Mouse (Mus musculus): ENCODE results near the gene Csrp1. TPM values are rescaled to one million over a fixed set of nuclear protein-coding genes. Genes with fewer than 3 reads are reported as not detected.

The Csrp1 gene
- polyA plus RNA-seq, 1 experiment from 2014 or later: 28.0 TPM

- Histone ChIP-seq H3K36me3 (no peaks in the 10 kb centered on the region), H3K27me3 (0 out of 2 replicates have a peak, but pooled peaks cover 4% of the 10 kb centered on the region), H3K9me3 (no peaks in the 10 kb centered on the region), H3K4me3 (peak overlapping the region; percentile 53), H3K9ac (peak overlapping the region; percentile 84), H3K27ac (replicated peaks) (peak overlapping the region; percentile 76), H3K4me2 (peak overlapping the region; percentile 89), H3K4me1 (replicated peaks) (peaks cover 35% of the 10 kb centered on the region)
- ATAC-seq (ENCODE audit: low read depth): peak; percentile 29
- 27% methylated on average over 30 of the region's 30 CpGs for WGBS
Observed at GRCm38 (mm10) chr1:135766592-135767306, 46.9 kb downstream of the Csrp1 start.

- Histone ChIP-seq H3K4me3 (peak overlapping the region; percentile 53), H3K27ac (replicated peaks) (no peak overlapping the region), H3K4me2 (peak overlapping the region; percentile 89), H3K9me3 (no peaks in the 10 kb centered on the region), H3K36me3 (no peaks in the 10 kb centered on the region), H3K9ac (peak overlapping the region; percentile 84), H3K27me3 (0 out of 2 replicates have a peak, but pooled peaks cover 4% of the 10 kb centered on the region), H3K4me1 (replicated peaks) (peaks cover 39% of the 10 kb centered on the region)
- ATAC-seq (ENCODE audit: low read depth): no peak
- 71% methylated on average over 4 of the region's 4 CpGs for WGBS
Observed at GRCm38 (mm10) chr1:135767324-135767890, 47.5 kb downstream of the Csrp1 start.

- 0 out of 2 replicates have a peak, but pooled peaks cover 4% of the 10 kb centered on the region for H3K27me3 ChIP-seq
- 100% methylated on average over 2 of the region's 2 CpGs for WGBS
- no peak for ATAC-seq (ENCODE audit: low read depth)
- no peak overlapping the region for H3K9ac ChIP-seq
- no peak overlapping the region for H3K27ac ChIP-seq (replicated peaks)
- peaks cover 39% of the 10 kb centered on the region for H3K4me1 ChIP-seq (replicated peaks)
- H3K9me3 ChIP-seq: no peaks in the 10 kb centered on the region
- H3K36me3 ChIP-seq: no peaks in the 10 kb centered on the region
- no peak overlapping the region for H3K4me3 ChIP-seq
- H3K4me2 ChIP-seq: peak overlapping the region; percentile 89; the same call in 1 of the 2 replicates
Observed at GRCm38 (mm10) chr1:135768400-135768799, 48.5 kb downstream of the Csrp1 start.

- WGBS: 69% methylated on average over 7 of the region's 7 CpGs
- ATAC-seq (ENCODE audit: low read depth): no peak
- Histone ChIP-seq H3K27me3 (0 out of 2 replicates have a peak, but pooled peaks cover under 1% of the 10 kb centered on the region), H3K36me3 (no peaks in the 10 kb centered on the region), H3K4me3 (no peak overlapping the region), H3K9ac (no peak overlapping the region), H3K9me3 (no peaks in the 10 kb centered on the region), H3K4me2 (no peak overlapping the region), H3K4me1 (replicated peaks) (peaks cover 39% of the 10 kb centered on the region), H3K27ac (replicated peaks) (no peak overlapping the region)
Observed at GRCm38 (mm10) chr1:135770237-135770636, 50.4 kb downstream of the Csrp1 start.

- no peak overlapping the region for H3K9ac ChIP-seq
- H3K4me2 ChIP-seq: no peak overlapping the region
- H3K4me3 ChIP-seq: no peak overlapping the region
- no peak for ATAC-seq (ENCODE audit: low read depth)
- H3K4me1 ChIP-seq (replicated peaks): peaks cover 33% of the 10 kb centered on the region
- no peaks in the 10 kb centered on the region for H3K27me3 ChIP-seq
- H3K9me3 ChIP-seq: no peaks in the 10 kb centered on the region
- WGBS: 50% methylated on average over 12 of the region's 12 CpGs
- no peak overlapping the region for H3K27ac ChIP-seq (replicated peaks)
- H3K36me3 ChIP-seq: no peaks in the 10 kb centered on the region
Observed at GRCm38 (mm10) chr1:135770896-135771572, 51.2 kb downstream of the Csrp1 start.

- Histone ChIP-seq H3K4me1 (replicated peaks) (peaks cover 30% of the 10 kb centered on the region), H3K4me2 (no peak overlapping the region), H3K36me3 (no peaks in the 10 kb centered on the region), H3K9me3 (no peaks in the 10 kb centered on the region), H3K27ac (replicated peaks) (no peak overlapping the region), H3K9ac (no peak overlapping the region), H3K27me3 (no peaks in the 10 kb centered on the region), H3K4me3 (no peak overlapping the region)
- 68% methylated on average over 8 of the region's 8 CpGs for WGBS
- ATAC-seq (ENCODE audit: low read depth): no peak
Observed at GRCm38 (mm10) chr1:135771573-135771970, 51.7 kb downstream of the Csrp1 start.

GRCm38 (mm10) chr1:135776596-135776995 lies 56.7 kb downstream of the Csrp1 start:
- Histone ChIP-seq H3K27ac (replicated peaks) (no peak overlapping the region), H3K4me1 (replicated peaks) (peaks cover 38% of the 10 kb centered on the region), H3K9ac (no peak overlapping the region), H3K4me3 (no peak overlapping the region), H3K9me3 (no peaks in the 10 kb centered on the region), H3K36me3 (no peaks in the 10 kb centered on the region), H3K4me2 (no peak overlapping the region), H3K27me3 (no peaks in the 10 kb centered on the region)
- no peak for ATAC-seq (ENCODE audit: low read depth)

GRCm38 (mm10) chr1:135777046-135777445 lies 57.2 kb downstream of the Csrp1 start:
- no peak for ATAC-seq (ENCODE audit: low read depth)
- Histone ChIP-seq H3K4me2 (no peak overlapping the region), H3K9ac (no peak overlapping the region), H3K27me3 (no peaks in the 10 kb centered on the region), H3K36me3 (no peaks in the 10 kb centered on the region), H3K9me3 (no peaks in the 10 kb centered on the region), H3K4me1 (replicated peaks) (peaks cover 33% of the 10 kb centered on the region), H3K27ac (replicated peaks) (no peak overlapping the region), H3K4me3 (no peak overlapping the region)
- 91% methylated on average over 1 of the region's 1 CpGs for WGBS

- H3K4me1 ChIP-seq (replicated peaks): peaks cover 39% of the 10 kb centered on the region
- no peak within 1 kb of the TSS for H3K4me2 ChIP-seq
- H3K9me3 ChIP-seq: no peaks in the 10 kb centered on the region
- H3K4me3 ChIP-seq: no peak within 1 kb of the TSS
- peak within 1 kb of the TSS; percentile 32; the same call in 1 of the 2 replicates for H3K9ac ChIP-seq
- peak; percentile 44 for ATAC-seq (ENCODE audit: low read depth)
- H3K36me3 ChIP-seq: no peaks in the 10 kb centered on the region
- H3K27me3 ChIP-seq: no peaks in the 10 kb centered on the region
- WGBS: 31% methylated on average over 22 of the region's 22 CpGs
- H3K27ac ChIP-seq (replicated peaks): peak within 1 kb of the TSS; percentile 46; the same call in 1 of the 2 replicates
Observed at GRCm38 (mm10) chr1:135778780-135779535, 59.1 kb downstream of the Csrp1 start, which contains the start of gene Tnni1. TSS of gene Tnni1 (plus strand) at chr1:135779434.

GRCm38 (mm10) chr1:135780649-135781048 lies 60.8 kb downstream of the Csrp1 start:
- Histone ChIP-seq H3K27me3 (no peaks in the 10 kb centered on the region), H3K9ac (peak overlapping the region; percentile 38; the same call in 1 of the 2 replicates), H3K27ac (replicated peaks) (no peak overlapping the region), H3K4me2 (no peak overlapping the region), H3K4me1 (replicated peaks) (peaks cover 39% of the 10 kb centered on the region), H3K4me3 (no peak overlapping the region), H3K9me3 (no peaks in the 10 kb centered on the region), H3K36me3 (no peaks in the 10 kb centered on the region)
- ATAC-seq (ENCODE audit: low read depth): no peak
- WGBS: 17% methylated on average over 4 of the region's 4 CpGs

- Histone ChIP-seq H3K9ac (peak overlapping the region; percentile 38; the same call in 1 of the 2 replicates), H3K4me3 (no peak overlapping the region), H3K27me3 (no peaks in the 10 kb centered on the region), H3K9me3 (no peaks in the 10 kb centered on the region), H3K4me1 (replicated peaks) (peaks cover 39% of the 10 kb centered on the region), H3K4me2 (no peak overlapping the region), H3K36me3 (no peaks in the 10 kb centered on the region), H3K27ac (replicated peaks) (no peak overlapping the region)
- ATAC-seq (ENCODE audit: low read depth): peak; percentile 80
- 7% methylated on average over 13 of the region's 13 CpGs for WGBS
Observed at GRCm38 (mm10) chr1:135781220-135781619, 61.4 kb downstream of the Csrp1 start.
